Mouse (Mus musculus): ENCODE results near the gene Cfap99. TPM values are rescaled to one million over a fixed set of nuclear protein-coding genes. Genes with fewer than 3 reads are reported as not detected.

Gene Cfap99
- total and polyA plus RNA-seq, 3 experiments = not detected

DNA sequence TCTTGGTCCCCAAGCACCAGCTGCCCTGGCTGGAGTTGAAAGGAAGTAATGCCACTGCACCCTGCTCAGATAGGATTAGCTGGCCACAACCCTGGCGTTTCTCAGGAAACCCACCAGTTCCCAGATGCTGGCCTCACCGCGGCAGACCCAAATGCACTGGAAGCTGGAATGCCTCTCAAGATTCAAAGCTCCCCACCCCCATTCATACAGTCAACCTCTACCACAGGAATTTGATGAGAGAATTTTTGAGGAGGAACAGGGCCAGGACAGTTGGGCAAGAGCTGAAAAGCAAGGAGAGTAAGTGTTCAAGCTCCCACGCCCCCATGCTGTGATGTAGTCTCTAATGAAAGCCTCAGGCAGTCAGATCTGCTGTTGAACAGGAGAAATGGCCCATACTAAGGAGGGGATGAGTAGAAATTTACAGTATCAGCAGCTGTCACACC, 37.9 kb downstream of the Cfap99 start:
- Histone ChIP-seq H3K79me2 (ENCODE audit: control insufficient read depth, insufficient read depth, low read length, poor library complexity) (no peaks in the 10 kb centered on the region), H3K36me3 (ENCODE audit: control insufficient read depth in 1 of 2, insufficient read depth in 2 of 2, low read length in 2 of 2) (no peaks in the 10 kb centered on the region), H3K4me3 (ENCODE audit: control insufficient read depth in 1 of 2, insufficient read depth in 1 of 2, low read depth in 2 of 2, low read length in 2 of 2) (no peak overlapping the region), H3K4me1 (ENCODE audit: control insufficient read depth in 1 of 2, insufficient read depth in 2 of 2, low read length in 2 of 2) (no peaks in the 10 kb centered on the region), H3K27me3 (ENCODE audit: control insufficient read depth in 1 of 2, insufficient read depth in 2 of 2, low read length in 2 of 2) (peaks cover 5 to 7% of the 10 kb centered on the region in 2 experiments), H3K27ac (ENCODE audit: control insufficient read depth, low read depth, low read length) (no peak overlapping the region), H3K9ac (ENCODE audit: control insufficient read depth, low read depth, low read length, poor library complexity, severe bottlenecking) (no peak overlapping the region), H3K9me3 (replicated peaks; ENCODE audit: insufficient read depth, low read length) (no peaks in the 10 kb centered on the region)
- TF ChIP-seq TCF12 (IDR thresholded peaks at IDR 0.05; ENCODE audit: low read depth, low read length) (no peak), EP300 (IDR thresholded peaks at IDR 0.05; ENCODE audit: low read depth in 1 of 2, low read length in 2 of 2) (no peak), JUND (IDR thresholded peaks at IDR 0.05; ENCODE audit: low read depth, low read length) (no peak), HCFC1 (IDR thresholded peaks at IDR 0.05; ENCODE audit: low read depth, low read length) (no peak)
- DNase-seq (ENCODE audit: low read depth, low spot score) = no peak

DNA sequence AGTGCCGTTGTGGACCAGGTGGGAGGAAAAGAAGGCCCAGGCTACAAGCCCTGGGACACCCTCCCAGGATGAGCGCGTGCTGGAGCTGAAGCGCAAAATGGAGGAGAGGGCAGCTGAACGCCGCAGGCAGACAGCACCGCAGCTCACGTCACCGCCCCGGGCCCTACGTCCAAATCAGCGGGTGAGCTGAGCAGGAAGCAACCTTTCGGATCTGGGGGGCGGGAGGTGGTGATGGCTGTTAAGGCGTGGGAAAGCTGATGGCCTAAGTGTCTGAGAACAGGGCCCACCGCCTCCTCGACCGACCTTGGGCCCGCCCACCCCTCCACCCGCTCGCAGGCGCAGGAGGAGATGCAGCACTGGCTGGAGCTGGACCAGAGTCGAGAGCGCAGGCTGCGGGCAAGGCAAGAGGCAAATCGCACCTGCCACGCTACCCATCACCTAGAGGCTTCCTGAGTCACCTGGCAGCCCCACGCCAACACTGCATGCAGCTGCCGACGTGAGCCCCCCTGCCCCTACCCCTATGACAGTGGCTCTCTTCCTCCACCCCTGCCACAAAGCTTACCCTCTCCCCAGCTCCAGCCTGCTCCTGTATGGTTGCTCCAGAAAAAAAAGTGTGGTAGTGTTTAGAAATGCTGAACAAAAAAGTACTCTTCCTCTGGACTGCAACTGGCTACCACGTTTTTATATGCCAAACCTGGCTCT, 38.6 kb downstream of the Cfap99 start:
- no peak for TF ChIP-seq TAL1 (IDR thresholded peaks at IDR 0.05; ENCODE audit: low read length)
- TF ChIP-seq MAX (IDR thresholded peaks at IDR 0.05; ENCODE audit: low read length) = no peak
- no peak for TF ChIP-seq ZMIZ1 (IDR thresholded peaks at IDR 0.05; ENCODE audit: low read depth, low read length)
- TF ChIP-seq UBTF (IDR thresholded peaks at IDR 0.05; ENCODE audit: borderline replicate concordance, insufficient read depth, low read depth, low read length) = no peak
- TF ChIP-seq BHLHE40 (IDR thresholded peaks at IDR 0.05; ENCODE audit: borderline replicate concordance, low read depth, low read length) = no peak
- TF ChIP-seq MEF2A (IDR thresholded peaks at IDR 0.05; ENCODE audit: extremely low read depth, insufficient replicate concordance, low read depth, low read length, poor library complexity, severe bottlenecking) = no peak
- no peak for TF ChIP-seq GATA1 (IDR thresholded peaks at IDR 0.05; ENCODE audit: low read depth, low read length)
- no peak for TF ChIP-seq POLR2AphosphoS5 (IDR thresholded peaks at IDR 0.05; ENCODE audit: borderline replicate concordance, low read depth, low read length)
- TF ChIP-seq POLR2AphosphoS2 (IDR thresholded peaks at IDR 0.05; ENCODE audit: low read length) = no peak
- no peak for TF ChIP-seq USF2 (IDR thresholded peaks at IDR 0.05; ENCODE audit: borderline replicate concordance in 1 of 2, insufficient read depth in 1 of 2, low read depth in 1 of 2, low read length in 2 of 2)
- H3K9ac ChIP-seq (ENCODE audit: control insufficient read depth, low read depth, low read length, poor library complexity, severe bottlenecking) = no peak overlapping the region
- no peaks in the 10 kb centered on the region for H3K79me2 ChIP-seq (ENCODE audit: control insufficient read depth, insufficient read depth, low read length, poor library complexity)
- no peaks in the 10 kb centered on the region for H3K9me3 ChIP-seq (replicated peaks; ENCODE audit: insufficient read depth, low read length)
- DNase-seq (ENCODE audit: low read depth, low spot score) = no peak
- H3K4me3 ChIP-seq (ENCODE audit: control insufficient read depth in 1 of 2, insufficient read depth in 1 of 2, low read depth in 2 of 2, low read length in 2 of 2) = no peak overlapping the region
- H3K4me1 ChIP-seq (ENCODE audit: control insufficient read depth in 1 of 2, insufficient read depth in 2 of 2, low read length in 2 of 2) = no peaks in the 10 kb centered on the region
- peaks cover 5% of the 10 kb centered on the region in 2 experiments for H3K27me3 ChIP-seq (ENCODE audit: control insufficient read depth in 1 of 2, insufficient read depth in 2 of 2, low read length in 2 of 2)
- H3K36me3 ChIP-seq (ENCODE audit: control insufficient read depth in 1 of 2, insufficient read depth in 2 of 2, low read length in 2 of 2) = no peaks in the 10 kb centered on the region
- no peak overlapping the region for H3K27ac ChIP-seq (ENCODE audit: control insufficient read depth, low read depth, low read length)
